Mouse (Mus musculus): ENCODE data around the gene Dmtf1. TPM values are rescaled to one million over a fixed set of nuclear protein-coding genes. Genes with fewer than 3 reads are reported as not detected.
A peak's percentile ranks its signal among the peaks of the same experiment; 100 is the strongest.

The Dmtf1 gene
- polyA plus RNA-seq, 1 experiment from 2014 or later: 64.4 TPM

DNA sequence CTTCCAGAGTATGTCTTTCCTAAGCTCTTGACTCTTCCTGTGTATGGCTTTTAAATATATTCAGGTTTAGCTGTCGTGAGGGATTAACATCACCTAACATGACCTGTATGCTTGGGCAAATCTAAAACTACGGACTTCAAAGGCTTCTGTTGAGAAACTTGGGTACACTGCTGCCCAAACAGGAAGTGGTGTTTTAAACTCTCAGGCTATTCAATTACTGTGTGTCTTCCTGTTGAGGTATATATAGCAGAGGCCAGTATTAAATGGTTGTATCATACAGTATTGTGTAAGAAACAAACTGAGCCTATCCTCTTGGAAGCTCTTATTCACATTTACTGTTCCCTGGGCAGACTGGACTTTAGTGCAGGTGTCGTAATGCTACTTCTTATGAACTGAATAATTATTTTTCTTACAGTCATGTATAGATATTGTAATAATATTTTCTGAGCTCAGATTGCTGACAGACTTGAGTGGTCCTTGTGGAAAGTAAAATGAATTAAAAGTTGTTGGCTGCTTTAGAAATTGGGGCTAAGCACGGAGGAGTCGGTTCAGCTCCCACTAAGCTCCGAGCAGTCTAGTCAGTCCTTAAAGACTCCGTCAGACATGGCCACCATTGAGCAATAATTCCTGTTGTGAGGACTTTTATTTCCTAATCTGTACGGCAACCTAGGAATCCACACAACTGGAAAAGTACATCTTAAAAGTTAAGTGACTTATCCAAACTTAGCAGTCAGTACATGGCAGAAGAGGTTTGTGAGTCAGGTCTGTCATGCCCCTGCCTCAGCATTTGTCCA, 54.1 kb downstream of the Dmtf1 start:
- Histone ChIP-seq H3K36me3 (no peaks in the 10 kb centered on the region), H3K9me3 (no peaks in the 10 kb centered on the region)

DNA sequence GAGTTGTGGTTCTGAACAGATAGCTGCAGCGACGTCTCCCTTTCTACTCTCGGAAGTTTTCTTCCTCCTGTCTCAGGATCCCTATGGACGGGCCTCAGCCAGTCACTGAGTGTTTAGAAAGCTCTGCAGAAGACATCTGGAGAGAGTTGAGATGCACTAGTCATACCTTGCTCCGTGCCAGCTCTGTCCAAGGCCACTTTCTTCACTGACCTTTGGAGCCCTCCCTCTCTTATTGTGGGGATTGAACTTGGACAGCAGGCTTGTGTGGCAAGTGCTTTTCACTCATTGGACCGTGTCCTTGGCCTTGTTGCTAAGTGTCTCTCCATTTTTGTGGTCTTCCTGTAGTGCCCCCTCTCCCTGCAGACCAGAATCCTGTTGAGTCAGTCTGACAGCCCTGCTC, 54.8 kb downstream of the Dmtf1 start:
- no peak for ATAC-seq (ENCODE audit: insufficient number of reproducible peaks, insufficient read depth, low FRiP score, low TSS enrichment, low read depth)
- H3K9ac ChIP-seq (replicated peaks): no peak overlapping the region
- H3K9me3 ChIP-seq: no peaks in the 10 kb centered on the region
- 0 out of 2 replicates have a peak, but pooled peaks cover 3% of the 10 kb centered on the region for H3K4me1 ChIP-seq (replicated peaks)
- 81% methylated on average over 6 of the region's 6 CpGs for WGBS
- no peak overlapping the region for H3K27ac ChIP-seq
- H3K36me3 ChIP-seq: no peaks in the 10 kb centered on the region
- H3K4me3 ChIP-seq (replicated peaks): no peak overlapping the region
- no peak overlapping the region for H3K4me2 ChIP-seq
- H3K27me3 ChIP-seq: peaks cover 9% of the 10 kb centered on the region; the same call in 1 of the 2 replicates

More for the DNA sequence above, 54.1 kb downstream of the Dmtf1 start:
- WGBS: 78% methylated on average over 8 of the region's 8 CpGs
- H3K4me2 ChIP-seq: no peak overlapping the region
- H3K4me3 ChIP-seq (replicated peaks): no peak overlapping the region
- no peaks in the 10 kb centered on the region for H3K4me1 ChIP-seq (replicated peaks)
- no peak for ATAC-seq (ENCODE audit: insufficient number of reproducible peaks, insufficient read depth, low FRiP score, low TSS enrichment, low read depth)
- no peak overlapping the region for H3K27ac ChIP-seq
- no peak overlapping the region for H3K9ac ChIP-seq (replicated peaks)
- H3K27me3 ChIP-seq: peaks cover 2% of the 10 kb centered on the region; the same call in 1 of the 2 replicates

- H3K9ac ChIP-seq (replicated peaks): no peak overlapping the region
- H3K27me3 ChIP-seq: peaks cover 15% of the 10 kb centered on the region; the same call in 1 of the 2 replicates
- H3K27ac ChIP-seq: no peak overlapping the region
- no peak overlapping the region for H3K4me3 ChIP-seq (replicated peaks)
- 92% methylated on average over 8 of the region's 8 CpGs for WGBS
- H3K4me1 ChIP-seq (replicated peaks): peaks cover 11% of the 10 kb centered on the region; the same call in 1 of the 2 replicates
- H3K36me3 ChIP-seq: no peaks in the 10 kb centered on the region
- H3K9me3 ChIP-seq: no peaks in the 10 kb centered on the region
- H3K4me2 ChIP-seq: no peak overlapping the region
- no peak for ATAC-seq (ENCODE audit: insufficient number of reproducible peaks, insufficient read depth, low FRiP score, low TSS enrichment, low read depth)
Measured at GRCm38 (mm10) chr5:9103958-9104357, 57.6 kb downstream of the Dmtf1 start.

DNA sequence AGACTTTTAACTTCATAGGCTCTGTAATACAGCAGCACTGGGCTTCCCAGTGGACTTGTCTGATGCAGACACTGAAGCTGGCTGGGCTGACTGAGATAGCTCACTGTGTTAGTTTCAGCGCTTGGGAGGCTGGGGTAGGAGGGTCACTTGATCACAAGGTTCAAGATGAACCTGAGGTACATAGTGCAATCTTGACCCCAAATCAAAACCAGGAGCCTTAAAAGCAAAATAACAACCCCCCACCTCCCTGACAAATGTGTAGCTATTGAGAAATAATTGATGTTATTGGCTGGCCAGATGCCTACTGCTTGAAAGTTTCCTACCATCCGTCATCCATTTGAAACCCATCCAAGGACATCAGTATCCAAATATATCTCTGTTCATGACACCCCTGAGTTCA, 58.9 kb downstream of the Dmtf1 start:
- H3K36me3 ChIP-seq: no peaks in the 10 kb centered on the region
- no peaks in the 10 kb centered on the region for H3K9me3 ChIP-seq
- WGBS: 89% methylated on average over 2 of the region's 2 CpGs
- no peak overlapping the region for H3K4me2 ChIP-seq
- peaks cover 11% of the 10 kb centered on the region; the same call in 1 of the 2 replicates for H3K4me1 ChIP-seq (replicated peaks)
- no peak overlapping the region for H3K4me3 ChIP-seq (replicated peaks)
- no peak overlapping the region for H3K27ac ChIP-seq
- no peak overlapping the region for H3K9ac ChIP-seq (replicated peaks)
- peaks cover 15% of the 10 kb centered on the region; the same call in 1 of the 2 replicates for H3K27me3 ChIP-seq
- no peak for ATAC-seq (ENCODE audit: insufficient number of reproducible peaks, insufficient read depth, low FRiP score, low TSS enrichment, low read depth)

GRCm38 (mm10) chr5:9100849-9101801, 60.5 kb downstream of the Dmtf1 start:
- Histone ChIP-seq H3K36me3 (no peaks in the 10 kb centered on the region), H3K4me3 (replicated peaks) (peak overlapping the region; percentile 86), H3K4me1 (replicated peaks) (peaks cover 11% of the 10 kb centered on the region; the same call in 1 of the 2 replicates), H3K27me3 (peaks cover 15% of the 10 kb centered on the region; the same call in 1 of the 2 replicates), H3K9ac (replicated peaks) (peak overlapping the region; percentile 83), H3K9me3 (peaks cover 6% of the 10 kb centered on the region; the same call in 1 of the 2 replicates), H3K4me2 (peak overlapping the region; percentile 83), H3K27ac (peak overlapping the region; percentile 66; the same call in 1 of the 2 replicates)
- WGBS: under 1% methylated on average over 73 of the region's 83 CpGs
- peak; percentile 63 for ATAC-seq (ENCODE audit: insufficient number of reproducible peaks, insufficient read depth, low FRiP score, low TSS enrichment, low read depth)

DNA sequence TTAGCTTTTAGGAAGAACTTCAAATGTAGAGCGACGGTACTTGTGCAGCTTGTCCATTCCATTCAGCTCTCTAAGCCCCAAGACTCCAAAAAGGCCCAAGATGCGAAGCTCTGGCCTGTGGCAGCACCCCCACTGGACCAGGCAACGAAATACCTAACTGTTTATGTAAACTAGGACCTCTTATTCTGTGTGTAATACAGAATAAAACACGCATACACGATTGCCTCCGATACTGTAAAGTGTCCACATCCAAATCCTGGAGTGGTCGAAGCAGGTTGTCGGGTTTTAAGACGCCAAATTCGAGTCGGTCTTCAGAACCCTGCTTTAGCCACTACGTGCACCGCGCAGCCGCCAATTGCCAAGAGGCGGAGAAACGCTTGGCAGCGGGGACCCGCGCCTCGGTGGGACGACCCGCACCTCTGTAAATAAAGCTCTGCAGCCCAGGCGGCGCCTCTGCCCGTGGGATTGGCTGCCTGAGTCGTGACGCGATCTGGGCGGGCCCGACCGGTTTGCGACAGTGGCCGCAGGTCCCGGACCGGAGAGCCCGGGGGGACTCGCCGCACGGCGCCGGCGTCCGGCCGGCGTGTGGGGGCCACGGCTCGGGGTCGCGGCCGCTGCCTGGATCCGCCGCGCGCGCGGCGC, 61.2 kb downstream of the Dmtf1 start, which contains the start of gene Tmem243:
TSS of gene Tmem243 (plus strand) at position 462 of the 642 bp plus-strand sequence.
- Histone ChIP-seq H3K36me3 (no peaks in the 10 kb centered on the region), H3K9me3 (peaks cover 8% of the 10 kb centered on the region; the same call in 1 of the 2 replicates), H3K4me3 (replicated peaks) (peak within 1 kb of the TSS; percentile 86), H3K4me1 (replicated peaks) (peaks cover 11% of the 10 kb centered on the region; the same call in 1 of the 2 replicates), H3K27me3 (peaks cover 15% of the 10 kb centered on the region; the same call in 1 of the 2 replicates), H3K9ac (replicated peaks) (peak within 1 kb of the TSS; percentile 83), H3K27ac (peak within 1 kb of the TSS; percentile 66; the same call in 1 of the 2 replicates), H3K4me2 (peak within 1 kb of the TSS; percentile 83)
- ATAC-seq (ENCODE audit: insufficient number of reproducible peaks, insufficient read depth, low FRiP score, low TSS enrichment, low read depth): peak; percentile 94
- WGBS: 1% methylated on average over 51 of the region's 59 CpGs

GRCm38 (mm10) chr5:9093490-9093889, 68.1 kb downstream of the Dmtf1 start:
- H3K4me3 ChIP-seq (replicated peaks): no peak overlapping the region
- H3K27me3 ChIP-seq: no peaks in the 10 kb centered on the region
- H3K4me1 ChIP-seq (replicated peaks): no peaks in the 10 kb centered on the region
- H3K9ac ChIP-seq (replicated peaks): no peak overlapping the region
- 84% methylated on average over 4 of the region's 4 CpGs for WGBS
- no peak overlapping the region for H3K27ac ChIP-seq
- no peak for ATAC-seq (ENCODE audit: insufficient number of reproducible peaks, insufficient read depth, low FRiP score, low TSS enrichment, low read depth)
- no peaks in the 10 kb centered on the region for H3K36me3 ChIP-seq
- H3K4me2 ChIP-seq: no peak overlapping the region
- peaks cover 8% of the 10 kb centered on the region; the same call in 1 of the 2 replicates for H3K9me3 ChIP-seq

DNA sequence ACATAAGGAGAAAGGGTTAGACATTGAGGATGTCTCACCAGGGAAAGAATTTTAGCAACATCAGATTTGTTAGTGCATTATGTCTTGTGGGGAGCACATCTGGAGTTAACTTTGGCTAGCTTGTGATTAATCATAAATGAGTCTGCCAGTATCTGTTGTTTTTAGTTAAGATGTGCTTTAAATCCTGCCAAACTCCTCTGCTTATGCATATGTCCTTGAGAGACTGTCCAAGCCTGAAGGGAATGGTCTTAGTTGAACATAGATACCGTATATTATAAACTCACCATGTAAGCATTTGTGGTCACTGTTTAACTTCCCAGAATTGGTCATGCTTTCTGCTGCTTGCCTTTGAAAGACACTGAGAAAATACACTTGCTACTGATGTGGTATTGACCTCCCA, 68.9 kb downstream of the Dmtf1 start:
- Histone ChIP-seq H3K4me3 (replicated peaks) (no peak overlapping the region), H3K36me3 (no peaks in the 10 kb centered on the region), H3K9me3 (peaks cover 8% of the 10 kb centered on the region; the same call in 1 of the 2 replicates), H3K4me1 (replicated peaks) (no peaks in the 10 kb centered on the region), H3K4me2 (no peak overlapping the region), H3K27me3 (no peaks in the 10 kb centered on the region), H3K27ac (no peak overlapping the region), H3K9ac (replicated peaks) (no peak overlapping the region)
- no peak for ATAC-seq (ENCODE audit: insufficient number of reproducible peaks, insufficient read depth, low FRiP score, low TSS enrichment, low read depth)
- whole genome bisulfite sequencing: 90% methylated on average over 1 of the region's 1 CpGs

GRCm38 (mm10) chr5:9090493-9091106, 71.0 kb downstream of the Dmtf1 start:
- Histone ChIP-seq H3K27ac (no peak overlapping the region), H3K4me2 (no peak overlapping the region), H3K9me3 (no peaks in the 10 kb centered on the region), H3K36me3 (no peaks in the 10 kb centered on the region), H3K9ac (replicated peaks) (no peak overlapping the region), H3K4me3 (replicated peaks) (no peak overlapping the region), H3K27me3 (no peaks in the 10 kb centered on the region), H3K4me1 (replicated peaks) (no peaks in the 10 kb centered on the region)
- 81% methylated on average over 6 of the region's 6 CpGs for WGBS
- ATAC-seq (ENCODE audit: insufficient number of reproducible peaks, insufficient read depth, low FRiP score, low TSS enrichment, low read depth): no peak
